Comparison of ENCODE assay signal across 11 mouse cellular contexts in genomic region chr9:100548313-100548712, GRCm38 (mm10). TPM values are rescaled to one million over a fixed set of nuclear protein-coding genes. Genes with fewer than 3 reads are reported as not detected.
DNase-seq lines count a peak whose midpoint lies in the region; ATAC-seq and TF ChIP-seq lines count a peak whose summit lies in the region.
"Had no signal": no experiment of that assay in that cellular context is flagged by ENCODE, and none has a peak within 500 bp of the region (broad histone marks: within the 10 kb centered on the region; RNA-seq: fewer than 3 reads in every experiment).

No protein-coding gene starts in this region.

- 98% methylated on average over 2 of the region's 2 CpGs for WGBS in heart, adult 2 months

- TF ChIP-seq EP300 in heart, adult 2 months (IDR thresholded peaks at IDR 0.05; ENCODE audit: insufficient read depth, low read depth, low read length): no peak

- no peak for ATAC-seq in erythroid progenitor cell, adult 5-6 weeks (replicated peaks; ENCODE audit: low FRiP score, poor library complexity, severe bottlenecking)

- H3K27me3 ChIP-seq in heart, adult 2 months (ENCODE audit: control insufficient read depth, insufficient read depth, low read length): no peaks in the 10 kb centered on the region
- H3K27me3 ChIP-seq: embryonic facial prominence, embryonic 15.5 days; limb, embryonic 13.5 days; neural tube, embryonic 12.5 days had no signal

- no peak overlapping the region for H3K4me3 ChIP-seq in heart, adult 2 months
- H3K4me3 ChIP-seq: embryonic facial prominence, embryonic 15.5 days; limb, embryonic 13.5 days; neural tube, embryonic 12.5 days had no signal

- no peak overlapping the region for H3K9ac ChIP-seq in heart, adult 2 months (ENCODE audit: low read depth, low read length)
- H3K9ac ChIP-seq: embryonic facial prominence, embryonic 15.5 days; limb, embryonic 13.5 days; neural tube, embryonic 12.5 days had no signal

- intact Hi-C loops in heart, adult 2 months (cut with DNase I): loop anchor here (10.0 kb wide), 1 partner anchor 606 kb away; no protein-coding TSS in a partner anchor

- H3K36me3 ChIP-seq in heart, adult 2 months (ENCODE audit: control insufficient read depth, insufficient read depth, low read length): peaks cover 9% of the 10 kb centered on the region

- H3K79me2 ChIP-seq in heart, adult 2 months (replicated peaks; ENCODE audit: control insufficient read depth, insufficient read depth, low read length): 0 out of 2 replicates have a peak, but pooled peaks cover 2% of the 10 kb centered on the region

- H3K4me1 ChIP-seq in heart, adult 2 months (ENCODE audit: control insufficient read depth, insufficient read depth, low read length): no peaks in the 10 kb centered on the region; the same call in 1 of the 2 replicates

- DNase-seq in heart, adult 2 months: no peak
- DNase-seq in heart, adult 9 months (ENCODE audit: low spot score in 2 of 2): no peak
- peak; percentile 25 for DNase-seq in right cerebral cortex, postnatal 4 days
- DNase-seq in right cerebral cortex, postnatal 14 days: no peak
- peak; percentile 44 for DNase-seq in lung, postnatal 10 days
- DNase-seq in thymus, postnatal 36 days: peak; percentile 14 to 31
- no peak for DNase-seq in left cerebral cortex, adult 9 months (ENCODE audit: low spot score in 2 of 2)

- H3K27ac ChIP-seq in heart, adult 2 months: no peak overlapping the region
- H3K27ac ChIP-seq: embryonic facial prominence, embryonic 15.5 days; limb, embryonic 13.5 days; neural tube, embryonic 12.5 days had no signal

- peak; percentile 75 for TF ChIP-seq CTCF in heart, adult 2 months (IDR thresholded peaks at IDR 0.05)

- TF ChIP-seq POLR2A in heart, adult 2 months (IDR thresholded peaks at IDR 0.05; ENCODE audit: insufficient read depth, low read depth, low read length): no peak

RNA-seq across cellular contexts. Expression of gene Nck1, which starts 2.4 kb away (rescaled TPM):
- 10 to 100 TPM; 41.7 to 47.5 TPM for total RNA-seq in heart, adult 2 months (2021)
- 7.0 and 19.6 TPM in 2 replicates for polyA plus RNA-seq in heart, adult 2 months (2012; rRNA removed)
- 20.5 and 21.3 TPM in 2 replicates for total RNA-seq in erythroid progenitor cell, adult 5-6 weeks (2015; ENCODE audit: low replicate concordance)
- total RNA-seq in erythroid progenitor cell, adult 5-6 weeks (2017; ENCODE audit: low replicate concordance): 20.2 and 43.7 TPM in 2 replicates

RNA-seq across cellular contexts. Expression of gene Slc35g2, which starts 22.6 kb away (rescaled TPM):
- 1 to 10 TPM; 3.9 to 5.0 TPM for total RNA-seq in heart, adult 2 months (2021)
- 3.0 and 6.4 TPM in 2 replicates for polyA plus RNA-seq in heart, adult 2 months (2012; rRNA removed)
- not detected in 2 replicates for total RNA-seq in erythroid progenitor cell, adult 5-6 weeks (2015; ENCODE audit: low replicate concordance)
- not detected in 2 replicates for total RNA-seq in erythroid progenitor cell, adult 5-6 weeks (2017; ENCODE audit: low replicate concordance)

RNA-seq across cellular contexts. Expression of gene Stag1, which starts 49.3 kb away (rescaled TPM):
- 10 to 100 TPM; 27.8 TPM for total RNA-seq in heart, adult 2 months (2021)
- polyA plus RNA-seq in heart, adult 2 months (2012; rRNA removed): 4.1 and 8.1 TPM in 2 replicates
- total RNA-seq in erythroid progenitor cell, adult 5-6 weeks (2015; ENCODE audit: low replicate concordance): 121 and 177 TPM in 2 replicates
- 229 and 248 TPM in 2 replicates for total RNA-seq in erythroid progenitor cell, adult 5-6 weeks (2017; ENCODE audit: low replicate concordance)

Comparison
In these comparisons a context has a peak if more than half of its experiments do, and no peak if none do; other contexts are left out.
1. DNase-seq: peak in right cerebral cortex, postnatal 4 days (single experiment), lung, postnatal 10 days (single experiment) and thymus, postnatal 36 days (2 of 2); none in heart, adult 2 months (0 of 2), heart, adult 9 months (0 of 2), right cerebral cortex, postnatal 14 days (single experiment) and left cerebral cortex, adult 9 months (0 of 2).
2. RNA of gene Slc35g2, which starts 22.6 kb away (total RNA-seq): 3.9 to 5.0 TPM in heart, adult 2 months; not detected in erythroid progenitor cell, adult 5-6 weeks; every median in the first group is over 4 times any median in the second.
3. RNA of gene Stag1, which starts 49.3 kb away (total RNA-seq): 121 to 248 TPM in erythroid progenitor cell, adult 5-6 weeks; 27.8 TPM in heart, adult 2 months; every median in the first group is over 4 times any median in the second.